Mouse (Mus musculus) liver, embryonic 13.5 days (tissue): ENCODE results near the gene Casp1. TPM values are rescaled to one million over a fixed set of nuclear protein-coding genes. Genes with fewer than 3 reads are reported as not detected.

Experiments used
- ATAC-seq: fragments of 200-750 bp; cut with Nextera tagmentation; 2 replicates; pipeline ENCODE4 v1.8.0; 2017; ENCODE audit warnings: low read depth, mild to moderate bottlenecking, moderate number of reproducible peaks, moderate library complexity
- DNase-seq: peaks from one replicate; pipeline ENCODE4 v3.0.0; 2022
- H3K27ac ChIP-seq: fragments of 300-500 bp; sonication (generic); 2 replicates; pipeline ENCODE4 v1.5.1; 2015; ENCODE audit warnings: moderate library complexity, mild to moderate bottlenecking, inconsistent platforms
- H3K27me3 ChIP-seq: fragments of 300-500 bp; sonication (generic); 2 replicates; pipeline ENCODE4 v1.6.1; 2015; ENCODE audit warnings: mild to moderate bottlenecking, inconsistent platforms
- H3K36me3 ChIP-seq: fragments of 300-500 bp; sonication (generic); 2 replicates; pipeline ENCODE4 v1.6.1; 2015; ENCODE audit warnings: mild to moderate bottlenecking, inconsistent platforms
- H3K4me1 ChIP-seq: fragments of 300-500 bp; sonication (generic); replicated peaks from 2 replicates; pipeline ENCODE4 v1.6.1; 2015; ENCODE audit warnings: inconsistent platforms
- H3K4me2 ChIP-seq: fragments of 300-500 bp; sonication (generic); 2 replicates; pipeline ENCODE4 v1.6.1; 2015; ENCODE audit warnings: inconsistent platforms, mild to moderate bottlenecking, moderate library complexity
- H3K4me3 ChIP-seq: fragments of 300-500 bp; sonication (generic); replicated peaks from 2 replicates; pipeline ENCODE4 v1.5.1; 2015; ENCODE audit warnings: mild to moderate bottlenecking, inconsistent platforms
- H3K9ac ChIP-seq: fragments of 300-500 bp; sonication (generic); 2 replicates; pipeline ENCODE4 v1.6.1; 2015; ENCODE audit warnings: mild to moderate bottlenecking, inconsistent platforms
- H3K9me3 ChIP-seq: fragments of 300-500 bp; sonication (generic); replicated peaks from 2 replicates; pipeline ENCODE4 v1.6.1; 2016; ENCODE audit warnings: inconsistent platforms
- WGBS: fragments of 180-500 bp; shearing (Covaris S2); methylation state at CpG from one replicate; pipeline ENCODE4 v1.1.7; 2015; ENCODE audit not compliant: insufficient replicate concordance; 5-methylcytosine and 5-hydroxymethylcytosine counted together
- polyA plus RNA-seq: library from polyadenylated mRNA; unstranded; fragments of >200 nt; fragmentation: Nextera tagmentation; extraction: Ambion mirVana; gene quantifications from 2 replicates; pipeline ENCODE4 v1.2.1, GENCODE M21; 2015

The Casp1 gene
- 3.0 and 3.5 TPM in 2 replicates for polyA plus RNA-seq

DNA sequence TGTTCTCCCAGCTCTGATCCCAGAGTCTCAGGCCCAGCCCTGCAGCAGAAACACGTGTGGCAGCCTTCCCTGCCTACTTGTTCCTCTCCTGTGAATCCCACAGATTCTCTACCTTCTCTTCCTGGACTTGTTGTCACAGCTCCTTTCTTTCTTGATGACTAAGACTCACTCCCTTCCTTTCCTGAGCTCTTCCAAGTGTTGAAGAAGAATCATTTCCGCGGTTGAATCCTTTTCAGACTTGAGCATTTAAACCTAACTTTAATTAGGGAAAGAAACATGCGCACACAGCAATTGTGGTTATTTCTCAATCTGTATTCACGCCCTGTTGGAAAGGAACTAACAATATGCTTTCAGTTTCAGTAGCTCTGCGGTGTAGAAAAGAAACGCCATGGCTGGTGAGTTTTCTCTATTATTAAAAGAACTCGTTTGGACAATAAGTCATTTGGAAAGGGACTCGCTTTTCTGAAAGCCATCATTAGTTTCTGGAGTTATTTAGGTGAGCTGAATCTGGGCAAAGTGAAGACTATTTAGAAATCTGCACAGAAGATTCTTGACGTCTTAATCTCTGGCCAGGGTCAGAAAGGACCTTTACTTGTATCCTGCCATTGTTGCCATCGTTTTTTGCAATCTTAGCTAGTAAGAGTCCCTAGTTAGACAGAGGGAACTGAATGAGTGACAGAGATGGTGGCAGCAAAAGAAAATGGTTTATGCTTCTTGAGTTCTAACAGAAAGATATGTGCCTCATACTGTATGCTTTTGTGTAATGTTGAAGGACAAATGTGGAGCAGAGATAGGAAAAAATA, at the start of gene Casp1:
Gene Casp1 (plus strand): TSS at position 189 of the 803 bp plus-strand sequence.
- whole genome bisulfite sequencing, result 54% methylated on average over 11 of the region's 11 CpGs
- ATAC-seq (no peak), DNase-seq (no peak)
- no peaks in the 10 kb centered on the region for H3K36me3 ChIP-seq
- no peak within 1 kb of the TSS for H3K27ac ChIP-seq
- no peak within 1 kb of the TSS for H3K9ac ChIP-seq
- no peak within 1 kb of the TSS for H3K4me3 ChIP-seq
- no peaks in the 10 kb centered on the region for H3K9me3 ChIP-seq
- H3K27me3 ChIP-seq, result no peaks in the 10 kb centered on the region
- no peak within 1 kb of the TSS for H3K4me2 ChIP-seq
- H3K4me1 ChIP-seq, result no peaks in the 10 kb centered on the region

GRCm38 (mm10) chr9:5263951-5264475, 34.3 kb upstream of the Casp1 start:
- ATAC-seq (no peak), DNase-seq (no peak)
- H3K4me3 ChIP-seq, result no peak overlapping the region
- no peak overlapping the region for H3K4me2 ChIP-seq
- H3K36me3 ChIP-seq, result no peaks in the 10 kb centered on the region
- WGBS, result 54% methylated on average over 2 of the region's 2 CpGs
- H3K9me3 ChIP-seq, result no peaks in the 10 kb centered on the region
- H3K4me1 ChIP-seq, result no peaks in the 10 kb centered on the region
- no peak overlapping the region for H3K9ac ChIP-seq
- no peak overlapping the region for H3K27ac ChIP-seq
- H3K27me3 ChIP-seq, result no peaks in the 10 kb centered on the region

- Histone ChIP-seq H3K27ac (no peak overlapping the region), H3K9ac (no peak overlapping the region), H3K4me2 (no peak overlapping the region), H3K36me3 (no peaks in the 10 kb centered on the region), H3K4me3 (no peak overlapping the region), H3K27me3 (no peaks in the 10 kb centered on the region), H3K4me1 (no peaks in the 10 kb centered on the region), H3K9me3 (no peaks in the 10 kb centered on the region)
- ATAC-seq (no peak), DNase-seq (no peak)
- 54% methylated on average over 2 of the region's 2 CpGs for WGBS
These were observed 28.0 kb upstream of the Casp1 start for GRCm38 (mm10) chr9:5270274-5270673.

DNA sequence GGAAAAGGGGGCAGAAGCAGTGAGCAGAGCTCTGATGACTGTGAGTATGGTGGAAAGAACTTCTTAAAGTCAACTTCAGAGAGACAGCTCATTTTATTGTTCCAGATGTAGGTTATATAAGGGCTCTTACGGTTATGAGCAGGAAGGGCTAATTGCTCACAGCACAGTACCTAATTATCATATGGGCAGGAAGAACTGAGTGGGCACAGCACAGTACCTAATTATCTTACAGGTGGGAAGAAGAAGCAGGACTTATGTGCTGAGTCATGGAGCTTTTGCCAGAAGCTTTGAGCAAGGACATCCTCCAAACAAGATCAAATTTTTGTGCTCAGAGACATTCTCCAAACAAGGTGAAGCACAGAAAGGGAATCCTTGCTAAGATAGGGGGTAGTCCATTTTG, 27.4 kb upstream of the Casp1 start:
- Histone ChIP-seq H3K4me3 (no peak overlapping the region), H3K27me3 (no peaks in the 10 kb centered on the region), H3K27ac (no peak overlapping the region), H3K4me2 (no peak overlapping the region), H3K9ac (no peak overlapping the region), H3K36me3 (no peaks in the 10 kb centered on the region), H3K9me3 (no peaks in the 10 kb centered on the region), H3K4me1 (no peaks in the 10 kb centered on the region)
- 43% methylated on average over 1 of the region's 1 CpGs for WGBS
- DNase-seq, result no peak
- ATAC-seq, result no peak

- no peak for DNase-seq
- Histone ChIP-seq H3K9ac (no peak overlapping the region), H3K4me1 (no peaks in the 10 kb centered on the region), H3K27me3 (no peaks in the 10 kb centered on the region), H3K36me3 (no peaks in the 10 kb centered on the region), H3K4me3 (no peak overlapping the region), H3K4me2 (no peak overlapping the region), H3K9me3 (no peaks in the 10 kb centered on the region), H3K27ac (no peak overlapping the region)
- no peak for ATAC-seq
- WGBS, result 54% methylated on average over 6 of the region's 6 CpGs
These were observed 26.9 kb upstream of the Casp1 start for GRCm38 (mm10) chr9:5271334-5271845.

DNA sequence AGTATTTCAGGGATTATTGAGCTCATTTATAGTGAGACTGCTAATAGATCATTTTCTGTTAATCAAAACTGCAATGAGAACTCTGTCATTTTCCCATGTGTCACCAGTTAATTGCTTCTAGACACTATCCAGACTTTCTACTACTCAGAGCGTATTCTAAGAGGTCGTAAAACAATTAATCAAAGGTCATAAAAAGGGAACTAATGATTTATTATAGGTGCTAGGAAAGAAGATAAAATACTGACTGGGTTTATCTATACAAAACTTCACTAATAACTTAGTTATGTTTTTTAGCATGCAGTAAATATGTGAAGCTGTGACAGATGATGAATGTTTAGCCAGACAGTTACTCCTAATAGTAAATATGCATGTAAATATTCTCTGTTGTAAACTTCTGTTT, 12.2 kb upstream of the Casp1 start:
- Histone ChIP-seq H3K36me3 (no peaks in the 10 kb centered on the region), H3K4me3 (no peak overlapping the region), H3K27me3 (no peaks in the 10 kb centered on the region), H3K9ac (no peak overlapping the region), H3K9me3 (no peaks in the 10 kb centered on the region), H3K4me1 (no peaks in the 10 kb centered on the region), H3K4me2 (no peak overlapping the region), H3K27ac (no peak overlapping the region)
- DNase-seq, result no peak
- WGBS, result 70% methylated on average over 2 of the region's 2 CpGs
- no peak for ATAC-seq

- no peak for ATAC-seq
- H3K27ac ChIP-seq, result no peak overlapping the region
- no peaks in the 10 kb centered on the region for H3K4me1 ChIP-seq
- H3K36me3 ChIP-seq, result no peaks in the 10 kb centered on the region
- H3K4me3 ChIP-seq, result no peak overlapping the region
- no peaks in the 10 kb centered on the region for H3K27me3 ChIP-seq
- no peak overlapping the region for H3K9ac ChIP-seq
- no peak overlapping the region for H3K4me2 ChIP-seq
- DNase-seq, result no peak
- no peaks in the 10 kb centered on the region for H3K9me3 ChIP-seq
These were observed 11.7 kb upstream of the Casp1 start for GRCm38 (mm10) chr9:5286597-5286996.

DNA sequence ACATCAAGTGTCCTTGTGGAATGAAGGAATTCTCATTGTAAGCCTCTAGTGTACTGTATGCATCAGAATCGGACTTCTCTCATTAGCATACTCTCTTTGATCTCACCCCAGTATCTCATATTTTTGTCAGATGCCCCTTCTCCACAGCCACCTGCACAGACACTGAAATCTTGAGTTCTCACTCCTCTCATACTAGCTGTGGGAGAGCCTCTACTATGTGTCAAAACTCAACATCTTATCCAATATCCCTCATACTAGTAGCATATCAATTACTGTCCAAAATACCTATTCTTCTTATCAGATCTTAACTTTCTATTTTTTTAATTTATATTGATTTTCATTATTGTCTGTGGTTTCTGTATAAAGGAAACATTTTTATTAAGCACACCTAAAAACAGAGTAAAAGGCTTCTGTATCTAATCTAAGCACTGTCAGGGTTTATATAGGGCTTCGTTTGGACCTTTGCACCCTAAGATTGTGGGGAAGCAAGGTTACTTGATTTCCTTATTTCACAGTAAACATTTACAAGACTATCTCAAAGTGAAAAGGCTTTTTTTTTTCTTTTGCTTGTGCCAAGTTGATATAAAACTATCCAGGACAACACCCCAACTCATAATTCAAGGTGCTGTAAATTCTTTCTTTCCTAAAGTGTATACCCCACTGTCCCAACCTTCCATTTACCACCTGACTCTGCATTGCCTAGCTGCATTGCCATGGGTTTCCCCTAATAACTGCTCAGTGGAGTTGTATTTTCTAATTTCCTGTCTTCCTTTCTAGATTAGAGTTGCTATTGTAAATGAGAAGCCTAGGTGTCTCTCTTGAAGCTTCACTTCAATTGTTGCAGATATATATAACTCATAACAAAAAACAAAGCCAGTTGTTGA, 1.7 kb upstream of the Casp1 start:
- Histone ChIP-seq H3K9me3 (no peaks in the 10 kb centered on the region), H3K4me1 (no peaks in the 10 kb centered on the region), H3K27me3 (no peaks in the 10 kb centered on the region), H3K4me2 (no peak overlapping the region), H3K4me3 (no peak overlapping the region), H3K9ac (no peak overlapping the region), H3K27ac (no peak overlapping the region), H3K36me3 (no peaks in the 10 kb centered on the region)
- ATAC-seq (no peak), DNase-seq (no peak)
- 46% methylated on average over 2 of the region's 2 CpGs for WGBS

GRCm38 (mm10) chr9:5299132-5299381, 740 bp downstream of the Casp1 start:
- Histone ChIP-seq H3K9ac (no peak overlapping the region), H3K4me2 (no peak overlapping the region), H3K36me3 (no peaks in the 10 kb centered on the region), H3K27ac (no peak overlapping the region), H3K27me3 (no peaks in the 10 kb centered on the region), H3K4me3 (no peak overlapping the region), H3K4me1 (no peaks in the 10 kb centered on the region), H3K9me3 (no peaks in the 10 kb centered on the region)
- no peak for ATAC-seq
- 50% methylated on average over 2 of the region's 2 CpGs for WGBS
- no peak for DNase-seq

- Histone ChIP-seq H3K4me3 (no peak within 1 kb of the TSS), H3K9me3 (no peaks in the 10 kb centered on the region), H3K9ac (no peak within 1 kb of the TSS), H3K4me1 (no peaks in the 10 kb centered on the region), H3K4me2 (no peak within 1 kb of the TSS), H3K27me3 (no peaks in the 10 kb centered on the region), H3K27ac (no peak within 1 kb of the TSS), H3K36me3 (no peaks in the 10 kb centered on the region)
- DNase-seq (no peak), ATAC-seq (no peak)
- 25% methylated on average over 5 of the region's 5 CpGs for WGBS
These were observed 10.2 kb downstream of the Casp1 start, which contains the start of gene Casp4 for GRCm38 (mm10) chr9:5308561-5308960. Casp4 (plus strand) TSS chr9:5308828.

GRCm38 (mm10) chr9:5310112-5310511, 11.8 kb downstream of the Casp1 start:
- ATAC-seq (no peak), DNase-seq (no peak)
- Histone ChIP-seq H3K27me3 (no peaks in the 10 kb centered on the region), H3K4me3 (no peak overlapping the region), H3K27ac (no peak overlapping the region), H3K4me2 (no peak overlapping the region), H3K4me1 (no peaks in the 10 kb centered on the region), H3K36me3 (no peaks in the 10 kb centered on the region), H3K9me3 (no peaks in the 10 kb centered on the region), H3K9ac (no peak overlapping the region)
